Mouse (Mus musculus): ENCODE data around the gene Inava. TPM values are rescaled to one million over a fixed set of nuclear protein-coding genes. Genes with fewer than 3 reads are reported as not detected.

The Inava gene
- polyA plus RNA-seq, 1 experiment from 2014 or later = 13.8 TPM

GRCm38 (mm10) chr1:136177085-136177484 lies 57.0 kb downstream of the Inava start:
- no peak overlapping the region for H3K9ac ChIP-seq
- peaks cover 49% of the 10 kb centered on the region for H3K36me3 ChIP-seq

GRCm38 (mm10) chr1:136175183-136175582 lies 58.9 kb downstream of the Inava start:
- H3K36me3 ChIP-seq = peaks cover 65% of the 10 kb centered on the region
- no peak overlapping the region for H3K9ac ChIP-seq

More at GRCm38 (mm10) chr1:136177085-136177484, 57.0 kb downstream of the Inava start:
- 70% methylated on average over 2 of the region's 2 CpGs for WGBS
- Histone ChIP-seq H3K4me1 (peaks cover 20% of the 10 kb centered on the region), H3K27ac (no peak overlapping the region), H3K27me3 (no peaks in the 10 kb centered on the region), H3K4me3 (no peak overlapping the region), H3K9me3 (replicated peaks) (no peaks in the 10 kb centered on the region), H3K4me2 (replicated peaks) (no peak overlapping the region)
- no peak for ATAC-seq (ENCODE audit: low FRiP score)

GRCm38 (mm10) chr1:136174101-136174606 lies 59.9 kb downstream of the Inava start:
- H3K27ac ChIP-seq = 0 out of 2 replicates have a peak overlapping the region, but pooled peaks have one; percentile 45

More at GRCm38 (mm10) chr1:136175183-136175582, 58.9 kb downstream of the Inava start:
- 33% methylated on average over 6 of the region's 6 CpGs for WGBS
- no peak overlapping the region for H3K4me3 ChIP-seq
- no peak overlapping the region for H3K4me2 ChIP-seq (replicated peaks)
- H3K4me1 ChIP-seq = peaks cover 20% of the 10 kb centered on the region
- H3K9me3 ChIP-seq (replicated peaks) = no peaks in the 10 kb centered on the region
- ATAC-seq (ENCODE audit: low FRiP score) = no peak
- no peak overlapping the region for H3K27ac ChIP-seq
- no peaks in the 10 kb centered on the region for H3K27me3 ChIP-seq

GRCm38 (mm10) chr1:136172696-136173095 lies 61.4 kb downstream of the Inava start:
- H3K36me3 ChIP-seq = peaks cover 82% of the 10 kb centered on the region
- no peak overlapping the region for H3K4me2 ChIP-seq (replicated peaks)
- H3K9me3 ChIP-seq (replicated peaks) = no peaks in the 10 kb centered on the region
- ATAC-seq (ENCODE audit: low FRiP score) = no peak
- H3K9ac ChIP-seq = no peak overlapping the region
- H3K4me1 ChIP-seq = peaks cover 20% of the 10 kb centered on the region
- no peak overlapping the region for H3K4me3 ChIP-seq
- 72% methylated on average over 12 of the region's 12 CpGs for WGBS
- H3K27ac ChIP-seq = no peak overlapping the region
- H3K27me3 ChIP-seq = no peaks in the 10 kb centered on the region

More at GRCm38 (mm10) chr1:136174101-136174606, 59.9 kb downstream of the Inava start:
- H3K27me3 ChIP-seq = no peaks in the 10 kb centered on the region
- H3K4me3 ChIP-seq = no peak overlapping the region
- H3K9me3 ChIP-seq (replicated peaks) = no peaks in the 10 kb centered on the region
- 8% methylated on average over 13 of the region's 13 CpGs for WGBS
- H3K4me1 ChIP-seq = peaks cover 20% of the 10 kb centered on the region
- H3K9ac ChIP-seq = 0 out of 2 replicates have a peak overlapping the region, but pooled peaks have one; percentile 44
- H3K36me3 ChIP-seq = peaks cover 73% of the 10 kb centered on the region
- 0 out of 2 replicates have a peak overlapping the region, but pooled peaks have one; percentile 8 for H3K4me2 ChIP-seq (replicated peaks)
- peak; percentile 6; the same call in 1 of the 2 replicates for ATAC-seq (ENCODE audit: low FRiP score)

GRCm38 (mm10) chr1:136170109-136170508 lies 64.0 kb downstream of the Inava start:
- peaks cover 26% of the 10 kb centered on the region for H3K4me1 ChIP-seq
- H3K4me2 ChIP-seq (replicated peaks) = no peak overlapping the region
- H3K36me3 ChIP-seq = peaks cover 85% of the 10 kb centered on the region
- no peak overlapping the region for H3K4me3 ChIP-seq
- no peak overlapping the region for H3K27ac ChIP-seq
- no peaks in the 10 kb centered on the region for H3K9me3 ChIP-seq (replicated peaks)
- no peaks in the 10 kb centered on the region for H3K27me3 ChIP-seq
- WGBS = 10% methylated on average over 5 of the region's 5 CpGs
- ATAC-seq (ENCODE audit: low FRiP score) = peak; percentile 46
- H3K9ac ChIP-seq = no peak overlapping the region

- ATAC-seq (ENCODE audit: low FRiP score) = no peak
- H3K4me1 ChIP-seq = peaks cover 6% of the 10 kb centered on the region
- H3K27ac ChIP-seq = no peak overlapping the region
- no peak overlapping the region for H3K4me3 ChIP-seq
- H3K9ac ChIP-seq = 0 out of 2 replicates have a peak overlapping the region, but pooled peaks have one; percentile 13
- H3K36me3 ChIP-seq = peaks cover 94% of the 10 kb centered on the region
- H3K27me3 ChIP-seq = no peaks in the 10 kb centered on the region
- H3K9me3 ChIP-seq (replicated peaks) = no peaks in the 10 kb centered on the region
- 71% methylated on average over 8 of the region's 8 CpGs for WGBS
- no peak overlapping the region for H3K4me2 ChIP-seq (replicated peaks)
These were observed 66.4 kb downstream of the Inava start for GRCm38 (mm10) chr1:136167657-136168056.

GRCm38 (mm10) chr1:136165436-136165835 lies 68.6 kb downstream of the Inava start:
- WGBS = 34% methylated on average over 2 of the region's 2 CpGs
- Histone ChIP-seq H3K4me3 (no peak overlapping the region), H3K4me1 (peaks cover 6% of the 10 kb centered on the region), H3K9me3 (replicated peaks) (no peaks in the 10 kb centered on the region), H3K36me3 (peaks cover 95% of the 10 kb centered on the region), H3K27me3 (no peaks in the 10 kb centered on the region), H3K27ac (no peak overlapping the region), H3K4me2 (replicated peaks) (no peak overlapping the region), H3K9ac (no peak overlapping the region)
- peak; percentile 21; the same call in 1 of the 2 replicates for ATAC-seq (ENCODE audit: low FRiP score)

Other genes with a start within 250 kb of the Inava start
- gene Igfn1, start 227.9 kb downstream of the Inava start, polyA plus RNA-seq (2016; fragmentation: Nextera tagmentation; extraction: Ambion mirVana) = not detected in 2 replicates
- gene Tmem9, start 226.1 kb downstream of the Inava start, polyA plus RNA-seq (2016; fragmentation: Nextera tagmentation; extraction: Ambion mirVana) = 137 and 141 TPM in 2 replicates
- not detected in 2 replicates for gene Ascl5, start 183.5 kb downstream of the Inava start, polyA plus RNA-seq (2016; fragmentation: Nextera tagmentation; extraction: Ambion mirVana)
- 0.18 and 1.3 TPM in 2 replicates for gene Cacna1s, start 181.5 kb downstream of the Inava start, polyA plus RNA-seq (2016; fragmentation: Nextera tagmentation; extraction: Ambion mirVana)
- gene Kif21b, start 102.9 kb downstream of the Inava start, polyA plus RNA-seq (2016; fragmentation: Nextera tagmentation; extraction: Ambion mirVana) = 39.1 and 44.7 TPM in 2 replicates
- 0.34 TPM in 1 of 2 replicates, not detected in the other for gene Mroh3, start 21.4 kb downstream of the Inava start, polyA plus RNA-seq (2016; fragmentation: Nextera tagmentation; extraction: Ambion mirVana)
- not detected in 2 replicates for gene Gpr25, start 26.6 kb upstream of the Inava start, polyA plus RNA-seq (2016; fragmentation: Nextera tagmentation; extraction: Ambion mirVana)
- gene Camsap2, start 111.8 kb upstream of the Inava start, polyA plus RNA-seq (2016; fragmentation: Nextera tagmentation; extraction: Ambion mirVana) = 38.2 and 39.7 TPM in 2 replicates
- gene Ddx59, start 181.0 kb upstream of the Inava start, polyA plus RNA-seq (2016; fragmentation: Nextera tagmentation; extraction: Ambion mirVana) = 17.5 and 18.2 TPM in 2 replicates
- 5.3 and 6.4 TPM in 2 replicates for gene Kif14, start 232.1 kb upstream of the Inava start, polyA plus RNA-seq (2016; fragmentation: Nextera tagmentation; extraction: Ambion mirVana)

All from hindbrain, embryonic 12.5 days (tissue).